Mouse (Mus musculus): ENCODE results near the gene Ly6g5b.
A peak's percentile ranks its signal among the peaks of the same experiment; 100 is the strongest.

Ly6g5b gene

GRCm38 (mm10) chr17:35115046-35116019 is at the start of gene Ly6g5b:
Gene Ly6g5b (minus strand): TSS chr17:35115428.
- peak; percentile 32 for DNase-seq (ENCODE audit: low read depth, low spot score)

GRCm38 (mm10) chr17:35164218-35164567 is 49.0 kb upstream of the Ly6g5b start:
- DNase-seq (ENCODE audit: low read depth, low spot score): no peak

GRCm38 (mm10) chr17:35163326-35164081 is 48.3 kb upstream of the Ly6g5b start:
- no peak for DNase-seq (ENCODE audit: low read depth, low spot score)

- no peak for DNase-seq (ENCODE audit: low read depth, low spot score)
Observed at GRCm38 (mm10) chr17:35162730-35163129, 47.5 kb upstream of the Ly6g5b start.

GRCm38 (mm10) chr17:35162121-35162520 is 46.9 kb upstream of the Ly6g5b start:
- DNase-seq (ENCODE audit: low read depth, low spot score): no peak

- no peak for DNase-seq (ENCODE audit: low read depth, low spot score)
Observed at GRCm38 (mm10) chr17:35161421-35161820, 46.2 kb upstream of the Ly6g5b start.

- DNase-seq (ENCODE audit: low read depth, low spot score): no peak
Observed at GRCm38 (mm10) chr17:35159638-35160037, 44.4 kb upstream of the Ly6g5b start.

GRCm38 (mm10) chr17:35158850-35159593 is 43.8 kb upstream of the Ly6g5b start:
- DNase-seq (ENCODE audit: low read depth, low spot score): no peak

- no peak for DNase-seq (ENCODE audit: low read depth, low spot score)
Observed at GRCm38 (mm10) chr17:35157661-35158175, 42.5 kb upstream of the Ly6g5b start.

GRCm38 (mm10) chr17:35157254-35157653 is 42.0 kb upstream of the Ly6g5b start:
- DNase-seq (ENCODE audit: low read depth, low spot score): no peak

GRCm38 (mm10) chr17:35156461-35157200 is 41.4 kb upstream of the Ly6g5b start:
- no peak for DNase-seq (ENCODE audit: low read depth, low spot score)

- no peak for DNase-seq (ENCODE audit: low read depth, low spot score)
Observed at GRCm38 (mm10) chr17:35155451-35155850, 40.2 kb upstream of the Ly6g5b start.

- no peak for DNase-seq (ENCODE audit: low read depth, low spot score)
Observed at GRCm38 (mm10) chr17:35154616-35155015, 39.4 kb upstream of the Ly6g5b start.

GRCm38 (mm10) chr17:35153931-35154330 is 38.7 kb upstream of the Ly6g5b start:
- DNase-seq (ENCODE audit: low read depth, low spot score): no peak

GRCm38 (mm10) chr17:35153077-35153476 is 37.8 kb upstream of the Ly6g5b start:
- no peak for DNase-seq (ENCODE audit: low read depth, low spot score)

GRCm38 (mm10) chr17:35152121-35152520 is 36.9 kb upstream of the Ly6g5b start:
- DNase-seq (ENCODE audit: low read depth, low spot score): no peak

GRCm38 (mm10) chr17:35147922-35148639 is 32.9 kb upstream of the Ly6g5b start:
- no peak for DNase-seq (ENCODE audit: low read depth, low spot score)

GRCm38 (mm10) chr17:35147348-35147747 is 32.1 kb upstream of the Ly6g5b start:
- DNase-seq (ENCODE audit: low read depth, low spot score): no peak

- DNase-seq (ENCODE audit: low read depth, low spot score): no peak
Observed at GRCm38 (mm10) chr17:35146139-35146538, 30.9 kb upstream of the Ly6g5b start.

- DNase-seq (ENCODE audit: low read depth, low spot score): no peak
Observed at GRCm38 (mm10) chr17:35141971-35142370, 26.7 kb upstream of the Ly6g5b start.
